Mouse (Mus musculus) kidney, postnatal 0 days (tissue): Measurements from ENCODE around the gene Acbd6. TPM values are rescaled to one million over a fixed set of nuclear protein-coding genes. Genes with fewer than 3 reads are reported as not detected.

Experiments
- ATAC-seq: fragments of 200-750 bp; cut with Nextera tagmentation; replicated peaks from 2 replicates; pipeline ENCODE4 v1.8.0; 2017; ENCODE audit warnings: low read depth, moderate number of reproducible peaks, moderate TSS enrichment, moderate library complexity; ENCODE audit not compliant: low FRiP score
- DNase-seq: peaks from one replicate; pipeline ENCODE4 v3.0.0-alpha.2; 2016; ENCODE audit warnings: low spot score
- H3K27ac ChIP-seq: fragments of 300-500 bp; sonication (generic); 2 replicates; pipeline ENCODE4 v1.5.1; 2014; ENCODE audit warnings: mild to moderate bottlenecking
- H3K27me3 ChIP-seq: fragments of 300-500 bp; sonication (generic); 2 replicates; pipeline ENCODE4 v1.6.1; 2014; ENCODE audit warnings: low read length, mixed read lengths; ENCODE audit not compliant: insufficient read depth
- H3K36me3 ChIP-seq: fragments of 300-500 bp; sonication (generic); 2 replicates; pipeline ENCODE4 v1.6.1; 2014; ENCODE audit warnings: low read length, mixed read lengths; ENCODE audit not compliant: insufficient read depth
- H3K4me1 ChIP-seq: fragments of 300-500 bp; sonication (generic); replicated peaks from 2 replicates; pipeline ENCODE4 v1.6.1; 2014; ENCODE audit warnings: antibody characterized with exemption, low read length, mixed read lengths; ENCODE audit not compliant: insufficient read depth
- H3K4me2 ChIP-seq: fragments of 300-500 bp; sonication (generic); 2 replicates; pipeline ENCODE4 v1.6.1; 2014; ENCODE audit warnings: mild to moderate bottlenecking, low read length, moderate library complexity, mixed read lengths
- H3K4me3 ChIP-seq: fragments of 300-500 bp; sonication (generic); replicated peaks from 2 replicates; pipeline ENCODE4 v1.5.1; 2014; ENCODE audit warnings: low read depth, low read length
- H3K9ac ChIP-seq: fragments of 300-500 bp; sonication (generic); 2 replicates; pipeline ENCODE4 v1.6.1; 2014; ENCODE audit warnings: low read depth, low read length
- H3K9me3 ChIP-seq: fragments of 300-500 bp; sonication (generic); replicated peaks from 2 replicates; pipeline ENCODE4 v1.6.1; 2016; ENCODE audit warnings: low read length, inconsistent platforms, mixed read lengths
- CTCF ChIP-seq: IDR thresholded peaks from 2 replicates; pipeline ENCODE4 v1.5.1; 2016; ENCODE audit warnings: antibody characterized with exemption, low read depth, mild to moderate bottlenecking, moderate library complexity
- WGBS: fragments of 180-500 bp; shearing (Covaris S2); extraction: QIAGEN DNeasy Blood & Tissue Kit; methylation state at CpG from one replicate; pipeline ENCODE4 v1.1.7; 2014; 5-methylcytosine and 5-hydroxymethylcytosine counted together
- polyA plus RNA-seq: library from polyadenylated mRNA; unstranded; fragments of >200 nt; fragmentation: Nextera tagmentation; extraction: Ambion mirVana; gene quantifications from 2 replicates; pipeline ENCODE4 v1.2.1, GENCODE M21; 2015

Acbd6 gene
- polyA plus RNA-seq, 1 experiment from 2014 or later, result 96.8 TPM

DNA sequence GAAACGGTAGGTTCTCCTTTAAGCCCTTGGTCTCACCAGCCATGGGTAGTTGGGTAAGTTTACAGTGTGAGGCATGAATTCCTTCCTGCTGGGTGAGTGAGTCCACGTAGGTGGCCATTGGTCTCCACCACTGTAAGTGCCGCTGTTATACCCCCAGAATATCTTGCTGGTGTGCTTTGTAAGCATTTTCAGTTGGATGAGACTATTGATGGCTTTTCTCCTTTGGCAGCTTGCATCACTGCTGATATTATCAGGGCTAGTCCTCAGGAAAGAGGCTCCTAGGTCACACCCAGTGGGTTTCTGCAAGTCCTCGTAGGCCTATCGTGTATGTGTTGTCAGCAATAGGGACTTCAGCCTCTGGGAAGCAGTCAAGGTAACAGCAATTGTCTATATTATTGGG lies 106.1 kb downstream of the Acbd6 start:
- DNase-seq, result no peak
- Histone ChIP-seq H3K9me3 (no peaks in the 10 kb centered on the region), H3K9ac (no peak overlapping the region), H3K4me3 (no peak overlapping the region), H3K36me3 (no peaks in the 10 kb centered on the region; the same call in 1 of the 2 replicates), H3K4me2 (no peak overlapping the region), H3K27me3 (no peaks in the 10 kb centered on the region), H3K27ac (no peak overlapping the region), H3K4me1 (no peaks in the 10 kb centered on the region)
- TF ChIP-seq CTCF, result no peak
- ATAC-seq, result no peak
- WGBS, result 84% methylated on average over 5 of the region's 5 CpGs

DNA sequence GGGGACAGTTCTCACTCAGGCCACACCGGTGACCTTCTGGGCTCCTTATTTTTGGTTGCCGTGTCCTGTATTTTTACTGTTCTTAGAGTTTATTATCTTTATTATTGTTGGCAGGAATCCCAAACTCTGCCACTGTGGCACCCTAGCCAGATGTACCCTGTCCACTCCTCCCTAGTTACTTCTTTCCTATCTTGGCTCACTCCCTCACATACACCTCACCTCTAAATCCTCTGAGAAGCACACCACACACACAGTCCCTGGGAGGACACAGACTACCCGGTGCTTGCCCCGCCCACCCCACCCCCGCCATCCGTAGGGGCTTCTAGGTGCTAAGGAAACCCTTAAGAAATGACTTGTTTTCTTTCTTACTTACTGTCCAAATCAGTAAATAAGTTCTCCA lies 117.7 kb downstream of the Acbd6 start:
- 73% methylated on average over 6 of the region's 6 CpGs for WGBS
- DNase-seq, result no peak
- no peak for TF ChIP-seq CTCF
- Histone ChIP-seq H3K9ac (no peak overlapping the region), H3K27me3 (no peaks in the 10 kb centered on the region), H3K9me3 (no peaks in the 10 kb centered on the region), H3K27ac (no peak overlapping the region), H3K36me3 (no peaks in the 10 kb centered on the region), H3K4me2 (no peak overlapping the region), H3K4me1 (no peaks in the 10 kb centered on the region), H3K4me3 (no peak overlapping the region)
- no peak for ATAC-seq

GRCm38 (mm10) chr1:155681116-155681799 lies 123.3 kb downstream of the Acbd6 start:
- Histone ChIP-seq H3K27me3 (no peaks in the 10 kb centered on the region), H3K27ac (no peak overlapping the region), H3K4me3 (no peak overlapping the region), H3K4me1 (no peaks in the 10 kb centered on the region), H3K9me3 (no peaks in the 10 kb centered on the region), H3K9ac (no peak overlapping the region), H3K4me2 (no peak overlapping the region), H3K36me3 (no peaks in the 10 kb centered on the region)
- DNase-seq (no peak), ATAC-seq (no peak)
- WGBS, result 46% methylated on average over 10 of the region's 10 CpGs
- no peak for TF ChIP-seq CTCF

GRCm38 (mm10) chr1:155686816-155687215 lies 128.9 kb downstream of the Acbd6 start:
- no peak for ATAC-seq
- H3K27ac ChIP-seq, result no peak overlapping the region
- no peaks in the 10 kb centered on the region for H3K36me3 ChIP-seq
- H3K4me2 ChIP-seq, result no peak overlapping the region
- H3K4me1 ChIP-seq, result no peaks in the 10 kb centered on the region
- H3K27me3 ChIP-seq, result no peaks in the 10 kb centered on the region
- H3K9ac ChIP-seq, result no peak overlapping the region
- TF ChIP-seq CTCF, result no peak
- DNase-seq, result no peak
- no peaks in the 10 kb centered on the region for H3K9me3 ChIP-seq
- H3K4me3 ChIP-seq, result no peak overlapping the region
- WGBS, result 65% methylated on average over 15 of the region's 15 CpGs

DNA sequence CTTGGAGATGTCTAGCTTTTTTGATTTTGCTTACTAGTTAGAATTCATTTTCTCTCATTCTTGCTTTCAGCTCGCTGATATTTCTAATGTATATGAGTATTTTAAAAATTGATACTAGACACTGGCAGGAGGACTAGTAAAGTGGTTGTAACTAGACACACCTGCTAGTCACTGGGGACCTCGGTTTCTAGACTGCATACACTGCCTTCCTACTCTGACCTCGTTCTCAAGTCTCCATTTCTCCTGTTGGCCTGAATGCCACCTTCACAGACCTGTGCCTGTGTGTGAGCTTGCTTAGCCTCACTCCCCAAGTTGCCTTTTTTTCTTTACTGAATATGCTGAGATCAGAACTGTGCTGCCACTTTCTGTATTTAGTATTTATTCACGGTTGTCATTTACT lies 131.2 kb downstream of the Acbd6 start:
- Histone ChIP-seq H3K9ac (no peak overlapping the region), H3K4me2 (no peak overlapping the region), H3K27ac (no peak overlapping the region), H3K4me3 (no peak overlapping the region), H3K36me3 (no peaks in the 10 kb centered on the region), H3K27me3 (no peaks in the 10 kb centered on the region), H3K4me1 (no peaks in the 10 kb centered on the region), H3K9me3 (no peaks in the 10 kb centered on the region)
- WGBS, result 85% methylated on average over 4 of the region's 4 CpGs
- DNase-seq (no peak), ATAC-seq (no peak)
- TF ChIP-seq CTCF, result no peak

DNA sequence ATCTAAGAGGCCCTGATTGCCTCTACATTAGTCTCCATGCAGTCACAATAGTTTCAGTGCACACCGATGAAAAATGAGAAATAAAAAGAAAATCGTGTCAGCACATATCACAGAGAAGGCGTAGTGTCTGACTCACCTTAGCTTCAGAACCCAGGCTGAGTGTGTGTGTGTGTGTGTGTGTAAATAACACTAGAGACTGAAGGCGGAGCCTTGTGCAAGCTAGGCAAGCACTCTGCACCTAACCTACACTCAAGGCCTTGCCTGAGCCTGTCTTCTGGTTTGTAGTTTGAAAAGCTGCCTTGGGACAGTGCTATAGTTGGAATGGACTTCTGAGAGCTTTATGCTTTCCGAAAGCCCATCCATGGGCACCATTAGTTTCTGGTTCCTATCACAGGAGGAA lies 131.6 kb downstream of the Acbd6 start:
- Histone ChIP-seq H3K27ac (no peak overlapping the region), H3K4me2 (no peak overlapping the region), H3K9me3 (no peaks in the 10 kb centered on the region), H3K27me3 (no peaks in the 10 kb centered on the region), H3K4me1 (no peaks in the 10 kb centered on the region), H3K36me3 (no peaks in the 10 kb centered on the region), H3K9ac (no peak overlapping the region), H3K4me3 (no peak overlapping the region)
- 95% methylated on average over 5 of the region's 5 CpGs for WGBS
- no peak for TF ChIP-seq CTCF
- no peak for ATAC-seq
- DNase-seq, result no peak

- no peaks in the 10 kb centered on the region for H3K36me3 ChIP-seq
- no peak for TF ChIP-seq CTCF
- no peaks in the 10 kb centered on the region for H3K27me3 ChIP-seq
- H3K9me3 ChIP-seq, result no peaks in the 10 kb centered on the region
- no peak overlapping the region for H3K27ac ChIP-seq
- H3K9ac ChIP-seq, result no peak overlapping the region
- H3K4me3 ChIP-seq, result no peak overlapping the region
- DNase-seq, result no peak
- no peak for ATAC-seq
- H3K4me2 ChIP-seq, result no peak overlapping the region
- H3K4me1 ChIP-seq, result no peaks in the 10 kb centered on the region
- WGBS, result 95% methylated on average over 6 of the region's 6 CpGs
Observed at GRCm38 (mm10) chr1:155692230-155692629, 134.3 kb downstream of the Acbd6 start.
